Mouse (Mus musculus) MEL (cell line): ENCODE measurements around the gene Sipa1l1. TPM values are rescaled to one million over a fixed set of nuclear protein-coding genes. Genes with fewer than 3 reads are reported as not detected.

Source experiments
- DNase-seq: peaks from one replicate; pipeline ENCODE4 v3.0.0; 2011; ENCODE audit warnings: low read depth, low spot score
- H3K27ac ChIP-seq: 2 replicates; pipeline ENCODE4 v1.5.1; 2012; ENCODE audit warnings: low read depth, mild to moderate bottlenecking, control low read depth, low read length, moderate library complexity; ENCODE audit not compliant: control insufficient read depth
- H3K27me3 ChIP-seq, 2 experiments: fragments of 150-350 bp in 1 of 2; sonication (generic) in 1 of 2; 2 replicates each; pipeline ENCODE4 v1.6.1; 2012; ENCODE audit warnings: low read length in 2 of 2, mild to moderate bottlenecking in 2 of 2, improper control_type of control experiment in 1 of 2, moderate library complexity in 1 of 2; ENCODE audit not compliant: insufficient read depth in 2 of 2, control insufficient read depth in 1 of 2
- H3K36me3 ChIP-seq, 2 experiments: 2 replicates each; pipeline ENCODE4 v1.6.1; 2012 to 2014; ENCODE audit warnings: low read length in 2 of 2, improper control_type of control experiment in 1 of 2, inconsistent platforms in 1 of 2, mild to moderate bottlenecking in 1 of 2; ENCODE audit not compliant: insufficient read depth in 2 of 2, control insufficient read depth in 1 of 2
- H3K4me1 ChIP-seq, 2 experiments: fragments of 150-350 bp in 1 of 2; sonication (generic) in 1 of 2; 2 replicates each; pipeline ENCODE4 v1.6.1; 2012; ENCODE audit warnings: low read length in 2 of 2, improper control_type of control experiment in 1 of 2, mild to moderate bottlenecking in 1 of 2; ENCODE audit not compliant: insufficient read depth in 2 of 2, control insufficient read depth in 1 of 2
- H3K4me3 ChIP-seq, 2 experiments: fragments of 150-350 bp in 1 of 2; sonication (generic) in 1 of 2; 2 replicates each; pipeline ENCODE4 v1.5.1; 2012; ENCODE audit warnings: low read depth in 2 of 2, low read length in 2 of 2, mild to moderate bottlenecking in 2 of 2, moderate library complexity in 2 of 2, control low read depth in 1 of 2, improper control_type of control experiment in 1 of 2; ENCODE audit not compliant: control insufficient read depth in 1 of 2, insufficient read depth in 1 of 2
- H3K79me2 ChIP-seq: 2 replicates; pipeline ENCODE4 v1.6.1; 2012; ENCODE audit warnings: mild to moderate bottlenecking, low read length, moderate library complexity; ENCODE audit not compliant: control insufficient read depth, poor library complexity, insufficient read depth
- H3K9ac ChIP-seq: 2 replicates; pipeline ENCODE4 v1.6.1; 2012; ENCODE audit warnings: low read depth, mild to moderate bottlenecking, control low read depth, low read length, moderate library complexity; ENCODE audit not compliant: control insufficient read depth, poor library complexity, severe bottlenecking
- H3K9me3 ChIP-seq: fragments of 150-350 bp; sonication (generic); replicated peaks from 2 replicates; pipeline ENCODE4 v1.6.1; 2012; ENCODE audit warnings: mild to moderate bottlenecking, low read length, improper control_type of control experiment, moderate library complexity; ENCODE audit not compliant: insufficient read depth
- BHLHE40 ChIP-seq: IDR thresholded peaks from 2 replicates; pipeline ENCODE4 v1.6.1; 2012; ENCODE audit warnings: low read depth, mild to moderate bottlenecking, inconsistent platforms, low read length, improper control_type of control experiment, borderline replicate concordance
- CHD2 ChIP-seq: IDR thresholded peaks from 2 replicates; pipeline ENCODE4 v1.6.1; 2011; ENCODE audit warnings: low read length, improper control_type of control experiment
- E2F4 ChIP-seq: IDR thresholded peaks from 2 replicates; pipeline ENCODE4 v1.6.1; 2011; ENCODE audit warnings: low read depth, low read length, improper control_type of control experiment, borderline replicate concordance
- ELF1 ChIP-seq: IDR thresholded peaks from 2 replicates; pipeline ENCODE4 v1.6.1; 2014; ENCODE audit warnings: low read depth, mild to moderate bottlenecking, inconsistent platforms, low read length, improper control_type of control experiment, moderate library complexity
- ETS1 ChIP-seq: IDR thresholded peaks from 2 replicates; pipeline ENCODE4 v1.6.1; 2012; ENCODE audit warnings: low read depth, mild to moderate bottlenecking, inconsistent platforms, low read length, improper control_type of control experiment, moderate library complexity
- JUND ChIP-seq: IDR thresholded peaks from 2 replicates; pipeline ENCODE4 v1.6.1; 2011; ENCODE audit warnings: low read depth, mild to moderate bottlenecking, improper control_type of control experiment, low read length
- KAT2A ChIP-seq: conservative IDR thresholded peaks from 2 replicates; pipeline ENCODE4 v1.6.1; 2012; ENCODE audit warnings: low read depth, low read length, improper control_type of control experiment, inconsistent platforms
- MAFK ChIP-seq: IDR thresholded peaks from 2 replicates; pipeline ENCODE4 v1.6.1; 2011; ENCODE audit warnings: low read depth, mild to moderate bottlenecking, low read length, improper control_type of control experiment, borderline replicate concordance
- MAX ChIP-seq: IDR thresholded peaks from 2 replicates; pipeline ENCODE4 v1.6.1; 2011; ENCODE audit warnings: low read length, improper control_type of control experiment
- MAZ ChIP-seq: IDR thresholded peaks from 2 replicates; pipeline ENCODE4 v1.6.1; 2012; ENCODE audit warnings: low read depth, mild to moderate bottlenecking, inconsistent platforms, low read length, improper control_type of control experiment
- MEF2A ChIP-seq: IDR thresholded peaks from 2 replicates; pipeline ENCODE4 v1.6.1; 2014; ENCODE audit warnings: low read depth, mild to moderate bottlenecking, inconsistent platforms, low read length, improper control_type of control experiment; ENCODE audit not compliant: poor library complexity, insufficient replicate concordance, severe bottlenecking; ENCODE audit errors: extremely low read depth
- MYB ChIP-seq: IDR thresholded peaks from 2 replicates; pipeline ENCODE4 v1.6.1; 2011; ENCODE audit warnings: mild to moderate bottlenecking, low read depth, low read length, improper control_type of control experiment
- NELFE ChIP-seq: IDR thresholded peaks from 2 replicates; pipeline ENCODE4 v1.6.1; 2011; ENCODE audit warnings: low read depth, low read length, improper control_type of control experiment
- POLR2AphosphoS2 ChIP-seq: IDR thresholded peaks from 2 replicates; pipeline ENCODE4 v1.6.1; 2011; ENCODE audit warnings: low read length, improper control_type of control experiment
- POLR2AphosphoS5 ChIP-seq: IDR thresholded peaks from 2 replicates; pipeline ENCODE4 v1.6.1; 2012; ENCODE audit warnings: low read depth, borderline replicate concordance, mild to moderate bottlenecking, inconsistent platforms, low read length, moderate library complexity, mixed read lengths
- RCOR1 ChIP-seq: IDR thresholded peaks from 2 replicates; pipeline ENCODE4 v1.6.1; 2012; ENCODE audit warnings: low read depth, mild to moderate bottlenecking, inconsistent platforms, low read length, improper control_type of control experiment
- SMC3 ChIP-seq: IDR thresholded peaks from 2 replicates; pipeline ENCODE4 v1.6.1; 2011; ENCODE audit warnings: low read depth, low read length, improper control_type of control experiment
- TAL1 ChIP-seq: IDR thresholded peaks from 2 replicates; pipeline ENCODE4 v1.6.1; 2012; ENCODE audit warnings: mild to moderate bottlenecking, inconsistent platforms, low read length, moderate library complexity, mixed read lengths
- UBTF ChIP-seq: IDR thresholded peaks from 2 replicates; pipeline ENCODE4 v1.6.1; 2012; ENCODE audit warnings: low read depth, mild to moderate bottlenecking, inconsistent platforms, low read length, improper control_type of control experiment, moderate library complexity, borderline replicate concordance; ENCODE audit not compliant: insufficient read depth
- ZC3H11A ChIP-seq: IDR thresholded peaks from 2 replicates; pipeline ENCODE4 v1.6.1; 2012; ENCODE audit warnings: low read depth, mild to moderate bottlenecking, inconsistent platforms, low read length, improper control_type of control experiment
- ZKSCAN1 ChIP-seq: IDR thresholded peaks from 2 replicates; pipeline ENCODE4 v1.6.1; 2012; ENCODE audit warnings: low read depth, mild to moderate bottlenecking, inconsistent platforms, low read length, improper control_type of control experiment, moderate library complexity
- ZMIZ1 ChIP-seq: IDR thresholded peaks from 2 replicates; pipeline ENCODE4 v1.6.1; 2012; ENCODE audit warnings: low read depth, mild to moderate bottlenecking, inconsistent platforms, low read length, improper control_type of control experiment, moderate library complexity
- ZNF384 ChIP-seq: IDR thresholded peaks from 2 replicates; pipeline ENCODE4 v1.6.1; 2012; ENCODE audit warnings: low read depth, mild to moderate bottlenecking, inconsistent platforms, low read length, improper control_type of control experiment
- polyA plus RNA-seq, 2 experiments: library from polyadenylated mRNA; stranded (reverse) in 1 of 2; unstranded in 1 of 2; fragments of >175 nt in 1 of 2; fragments of >200 nt in 1 of 2; gene quantifications; 2 replicates each; pipeline versions ENCODE4 v1.2.1 to v1.2.4; 2012; ENCODE audit warnings: low replicate concordance in 2 of 2, low read depth in 1 of 2; ENCODE audit not compliant: insufficient read length in 2 of 2, insufficient read depth in 1 of 2, missing spikeins in 1 of 2
- total RNA-seq: library from RNA; depleted of rRNA; stranded (reverse); fragments of 300-350 nt; gene quantifications from 2 replicates; pipeline ENCODE4 v1.2.3, GENCODE M21; 2012

The Sipa1l1 gene
- total and polyA plus RNA-seq, 3 experiments, result 18.1 to 42.7 (median 19.3) TPM

DNA sequence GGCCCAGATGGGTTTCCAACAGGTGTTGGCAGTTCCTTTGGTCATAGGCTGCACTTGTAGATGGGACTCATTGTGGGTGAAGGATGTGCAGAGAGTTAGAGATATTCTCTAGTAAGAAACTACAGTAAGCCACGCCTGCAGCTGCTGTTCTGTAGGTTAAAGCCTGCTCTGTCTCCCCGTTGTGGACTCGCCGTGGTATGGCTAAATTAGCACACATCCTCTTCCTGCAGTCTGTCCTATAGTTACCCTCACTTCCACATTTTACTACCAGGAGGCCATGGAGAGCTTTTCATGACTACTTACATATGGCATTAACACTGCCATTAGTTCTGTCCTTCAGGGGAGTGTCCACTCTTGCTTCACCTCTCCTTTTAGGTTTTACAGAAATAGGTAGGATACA is 232.3 kb downstream of the Sipa1l1 start:
- Histone ChIP-seq H3K4me3 (no peak overlapping the region), H3K9me3 (no peaks in the 10 kb centered on the region), H3K27ac (no peak overlapping the region), H3K9ac (no peak overlapping the region), H3K4me1 (no peaks in the 10 kb centered on the region), H3K27me3 (no peaks in the 10 kb centered on the region), H3K36me3 (peaks cover 0 to 4% of the 10 kb centered on the region in 2 experiments; a peak in 1 of 4 replicates), H3K79me2 (no peaks in the 10 kb centered on the region)
- DNase-seq, result no peak
- TF ChIP-seq ZKSCAN1, result no peak
- no peak for TF ChIP-seq JUND
- no peak for TF ChIP-seq UBTF
- TF ChIP-seq MAFK, result no peak
- no peak for TF ChIP-seq ELF1
- no peak for TF ChIP-seq MEF2A
- TF ChIP-seq RCOR1, result no peak
- no peak for TF ChIP-seq ZC3H11A
- no peak for TF ChIP-seq MYB

DNA sequence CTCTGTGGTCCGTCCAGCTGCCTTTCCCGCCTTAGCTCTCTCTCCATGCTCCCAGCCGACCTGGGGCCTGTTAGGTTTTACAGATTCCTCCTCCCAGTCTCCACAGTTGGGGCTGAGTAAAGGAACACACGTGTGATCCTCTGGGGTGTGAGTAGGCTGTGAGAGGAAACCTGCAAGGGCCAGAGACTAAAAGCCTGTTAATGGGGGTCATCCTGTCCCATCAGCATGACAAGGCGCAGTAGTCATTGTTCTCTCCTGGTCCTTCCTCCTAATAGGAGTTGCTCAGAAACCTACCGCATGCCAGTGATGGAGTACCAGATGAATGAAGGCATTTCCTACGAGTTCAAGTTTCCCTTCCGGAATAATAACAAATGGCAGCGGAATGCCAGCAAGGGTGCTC is 233.5 kb downstream of the Sipa1l1 start:
- TF ChIP-seq MYB, result no peak
- TF ChIP-seq POLR2AphosphoS5, result no peak
- no peak for TF ChIP-seq MAZ
- TF ChIP-seq CHD2, result no peak
- TF ChIP-seq MAFK, result no peak
- no peak for TF ChIP-seq TAL1
- TF ChIP-seq POLR2AphosphoS2, result no peak
- TF ChIP-seq ZMIZ1, result no peak
- no peak for TF ChIP-seq ETS1
- no peak for TF ChIP-seq ZNF384
- TF ChIP-seq E2F4, result no peak
- TF ChIP-seq SMC3, result no peak
- no peak for TF ChIP-seq NELFE
- no peak for TF ChIP-seq MAX
- TF ChIP-seq BHLHE40, result no peak
- no peak for TF ChIP-seq ZC3H11A
- no peak for TF ChIP-seq KAT2A
- Histone ChIP-seq H3K9ac (no peak overlapping the region), H3K4me3 (no peak overlapping the region), H3K4me1 (no peaks in the 10 kb centered on the region), H3K9me3 (no peaks in the 10 kb centered on the region), H3K36me3 (peaks cover 0 to 6% of the 10 kb centered on the region in 2 experiments; a peak in 2 of 4 replicates), H3K79me2 (no peaks in the 10 kb centered on the region), H3K27ac (no peak overlapping the region), H3K27me3 (no peaks in the 10 kb centered on the region)
- DNase-seq, result no peak
